Mouse (Mus musculus): Measurements from ENCODE around the gene Nova2. TPM values are rescaled to one million over a fixed set of nuclear protein-coding genes. Genes with fewer than 3 reads are reported as not detected.

The Nova2 gene
- total RNA-seq, 2 experiments from 2014 or later: not detected

- ATAC-seq (replicated peaks; ENCODE audit: low FRiP score, poor library complexity, severe bottlenecking): no peak
Observed at GRCm38 (mm10) chr7:19004631-19005079, 79.0 kb downstream of the Nova2 start.

DNA sequence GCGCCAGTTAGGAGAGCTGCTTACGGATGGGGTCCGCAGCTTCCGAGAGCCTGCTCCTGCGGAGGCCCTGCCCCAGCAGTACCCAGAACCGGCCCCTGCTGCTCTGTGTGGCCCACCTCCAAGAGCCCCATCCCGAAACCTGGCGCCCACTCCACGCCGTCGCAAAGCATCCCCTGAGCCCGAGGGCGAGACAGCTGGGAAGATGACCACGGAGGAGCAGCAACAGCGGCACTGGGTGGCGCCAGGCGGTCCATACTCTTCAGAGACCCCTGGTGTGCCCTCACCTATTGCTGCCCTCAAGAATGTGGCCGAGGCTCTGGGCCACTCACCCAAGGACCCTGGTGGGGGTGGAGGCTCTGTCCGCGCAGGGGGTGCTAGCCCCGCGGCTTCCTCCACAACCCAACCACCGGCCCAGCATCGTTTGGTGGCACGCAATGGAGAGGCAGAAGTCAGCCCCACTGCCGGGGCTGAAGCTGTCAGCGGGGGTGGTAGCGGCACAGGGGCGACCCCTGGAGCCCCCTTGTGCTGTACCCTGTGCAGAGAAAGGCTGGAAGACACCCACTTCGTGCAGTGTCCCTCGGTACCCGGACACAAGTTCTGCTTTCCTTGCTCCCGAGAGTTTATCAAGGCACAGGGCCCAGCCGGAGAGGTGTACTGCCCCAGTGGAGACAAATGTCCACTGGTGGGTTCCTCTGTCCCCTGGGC is 79.9 kb downstream of the Nova2 start:
- ATAC-seq (replicated peaks; ENCODE audit: low FRiP score, poor library complexity, severe bottlenecking): no peak

DNA sequence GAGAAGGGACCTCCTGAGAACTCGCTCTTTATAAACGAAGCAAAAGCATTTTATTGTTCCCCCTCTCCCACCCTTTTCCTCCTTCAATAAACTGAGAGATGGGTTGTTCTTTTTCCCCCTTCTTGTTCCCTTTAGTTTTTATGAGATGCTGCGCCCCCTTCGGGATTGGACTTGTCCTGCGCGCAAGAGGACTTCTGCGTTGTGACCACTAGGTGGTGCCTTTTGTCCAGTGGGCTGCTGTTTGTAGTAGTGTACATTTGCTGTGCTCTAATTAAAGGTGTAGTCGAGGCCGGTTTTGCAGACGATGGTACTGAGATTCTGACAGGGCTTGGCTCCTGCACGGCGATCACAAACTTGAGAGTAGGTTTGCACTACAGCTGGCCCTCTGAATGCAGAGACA is 80.8 kb downstream of the Nova2 start:
- ATAC-seq (replicated peaks; ENCODE audit: low FRiP score, poor library complexity, severe bottlenecking): peak; percentile 65

GRCm38 (mm10) chr7:19007026-19007977 is 81.6 kb downstream of the Nova2 start:
- no peak for ATAC-seq (replicated peaks; ENCODE audit: low FRiP score, poor library complexity, severe bottlenecking)

GRCm38 (mm10) chr7:19010581-19010980 is 84.9 kb downstream of the Nova2 start:
- no peak for ATAC-seq (replicated peaks; ENCODE audit: low FRiP score, poor library complexity, severe bottlenecking)

GRCm38 (mm10) chr7:19012025-19012621 is 86.4 kb downstream of the Nova2 start:
- ATAC-seq (replicated peaks; ENCODE audit: low FRiP score, poor library complexity, severe bottlenecking): no peak

DNA sequence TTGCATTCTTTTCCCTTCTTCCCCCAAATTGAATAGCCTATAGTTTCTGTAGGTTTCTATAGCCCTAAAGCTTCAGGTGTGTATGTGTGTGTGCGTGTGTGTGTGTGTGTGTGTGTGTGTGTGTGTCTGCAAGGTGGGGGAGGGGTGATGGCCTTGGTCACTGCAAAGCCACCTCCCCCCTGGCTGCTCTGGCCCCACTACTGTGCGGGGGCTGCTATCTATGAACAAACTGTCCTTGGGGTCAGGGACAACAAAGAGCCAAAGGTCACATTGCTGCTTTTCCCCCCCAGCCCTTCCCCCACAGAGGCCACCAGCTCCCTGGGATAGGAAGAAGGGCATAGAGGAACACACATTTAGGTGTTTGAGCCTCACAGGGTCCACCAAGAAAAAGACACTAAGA is 87.2 kb downstream of the Nova2 start:
- no peak for ATAC-seq (replicated peaks; ENCODE audit: low FRiP score, poor library complexity, severe bottlenecking)

DNA sequence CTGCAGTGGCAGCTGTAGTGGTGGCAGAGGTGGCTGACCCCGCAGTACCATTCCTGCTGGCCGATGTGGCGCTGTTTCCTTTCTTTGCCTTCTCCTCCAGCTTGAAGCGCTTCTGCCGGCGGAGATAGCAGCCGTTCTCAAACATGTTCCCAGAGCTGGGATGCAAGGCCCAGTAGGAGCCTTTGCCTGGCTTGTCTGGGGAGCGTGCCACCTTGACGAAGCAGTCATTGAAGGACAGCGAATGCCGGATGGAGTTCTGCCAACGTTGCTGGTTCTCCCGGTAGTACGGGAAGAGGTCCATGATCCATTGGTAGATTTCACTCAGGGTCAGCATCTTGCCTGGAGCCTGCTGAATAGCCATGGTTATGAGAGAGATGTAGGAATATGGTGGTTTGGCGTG is 88.8 kb downstream of the Nova2 start:
- ATAC-seq (replicated peaks; ENCODE audit: low FRiP score, poor library complexity, severe bottlenecking): no peak

Other genes starting within 250 kb of the Nova2 start
- not detected in 2 replicates for gene Psg20, start 239.7 kb upstream of the Nova2 start, total RNA-seq (2015; ENCODE audit: low replicate concordance)
- gene Psg20, start 239.7 kb upstream of the Nova2 start, total RNA-seq (2017; ENCODE audit: low replicate concordance): not detected in 2 replicates
- gene Psg22, start 207.8 kb upstream of the Nova2 start, total RNA-seq (2015; ENCODE audit: low replicate concordance): not detected in 2 replicates
- gene Psg22, start 207.8 kb upstream of the Nova2 start, total RNA-seq (2017; ENCODE audit: low replicate concordance): not detected in 2 replicates
- 0.84 TPM in 1 of 2 replicates, not detected in the other for gene Psg19, start 127.4 kb upstream of the Nova2 start, total RNA-seq (2015; ENCODE audit: low replicate concordance)
- gene Psg19, start 127.4 kb upstream of the Nova2 start, total RNA-seq (2017; ENCODE audit: low replicate concordance): not detected in 2 replicates
- gene Psg17, start 104.3 kb upstream of the Nova2 start, total RNA-seq (2015; ENCODE audit: low replicate concordance): not detected in 2 replicates
- not detected in 2 replicates for gene Psg17, start 104.3 kb upstream of the Nova2 start, total RNA-seq (2017; ENCODE audit: low replicate concordance)
- gene Mill2, start 85.9 kb upstream of the Nova2 start, total RNA-seq (2015; ENCODE audit: low replicate concordance): not detected in 2 replicates
- 0.42 TPM in 1 of 2 replicates, not detected in the other for gene Mill2, start 85.9 kb upstream of the Nova2 start, total RNA-seq (2017; ENCODE audit: low replicate concordance)
- gene Pglyrp1, start 54.6 kb upstream of the Nova2 start, total RNA-seq (2015; ENCODE audit: low replicate concordance): 330 and 397 TPM in 2 replicates
- gene Pglyrp1, start 54.6 kb upstream of the Nova2 start, total RNA-seq (2017; ENCODE audit: low replicate concordance): 26.8 and 56.7 TPM in 2 replicates
- gene Ccdc61, start 15.5 kb upstream of the Nova2 start, total RNA-seq (2015; ENCODE audit: low replicate concordance): 5.2 TPM in 1 of 2 replicates, not detected in the other
- gene Ccdc61, start 15.5 kb upstream of the Nova2 start, total RNA-seq (2017; ENCODE audit: low replicate concordance): 5.8 and 16.9 TPM in 2 replicates
- not detected in 2 replicates for gene Nanos2, start 61.5 kb downstream of the Nova2 start, total RNA-seq (2015; ENCODE audit: low replicate concordance)
- not detected in 2 replicates for gene Nanos2, start 61.5 kb downstream of the Nova2 start, total RNA-seq (2017; ENCODE audit: low replicate concordance)
- not detected in 2 replicates for gene Mypop, start 65.4 kb downstream of the Nova2 start, total RNA-seq (2015; ENCODE audit: low replicate concordance)
- gene Mypop, start 65.4 kb downstream of the Nova2 start, total RNA-seq (2017; ENCODE audit: low replicate concordance): 0.43 TPM in 1 of 2 replicates, not detected in the other
- gene Irf2bp1, start 78.2 kb downstream of the Nova2 start, total RNA-seq (2015; ENCODE audit: low replicate concordance): 5.6 and 7.3 TPM in 2 replicates
- 0.77 and 3.9 TPM in 2 replicates for gene Irf2bp1, start 78.2 kb downstream of the Nova2 start, total RNA-seq (2017; ENCODE audit: low replicate concordance)
- gene Foxa3, start 97.7 kb downstream of the Nova2 start, total RNA-seq (2015; ENCODE audit: low replicate concordance): not detected in 2 replicates
- gene Foxa3, start 97.7 kb downstream of the Nova2 start, total RNA-seq (2017; ENCODE audit: low replicate concordance): not detected in 2 replicates
- gene Sympk, start 98.5 kb downstream of the Nova2 start, total RNA-seq (2015; ENCODE audit: low replicate concordance): 15.2 and 35.9 TPM in 2 replicates
- 7.8 and 21.0 TPM in 2 replicates for gene Sympk, start 98.5 kb downstream of the Nova2 start, total RNA-seq (2017; ENCODE audit: low replicate concordance)
- not detected in 2 replicates for gene Rsph6a, start 128.8 kb downstream of the Nova2 start, total RNA-seq (2015; ENCODE audit: low replicate concordance)
- gene Rsph6a, start 128.8 kb downstream of the Nova2 start, total RNA-seq (2017; ENCODE audit: low replicate concordance): not detected in 2 replicates
- 1.9 and 3.1 TPM in 2 replicates for gene Dmwd, start 150.3 kb downstream of the Nova2 start, total RNA-seq (2015; ENCODE audit: low replicate concordance)
- gene Dmwd, start 150.3 kb downstream of the Nova2 start, total RNA-seq (2017; ENCODE audit: low replicate concordance): 1.0 and 2.6 TPM in 2 replicates
- gene Dmpk, start 158.0 kb downstream of the Nova2 start, total RNA-seq (2015; ENCODE audit: low replicate concordance): 3.8 TPM in 1 of 2 replicates, not detected in the other
- gene Dmpk, start 158.0 kb downstream of the Nova2 start, total RNA-seq (2017; ENCODE audit: low replicate concordance): 4.3 and 6.0 TPM in 2 replicates
- gene Six5, start 168.7 kb downstream of the Nova2 start, total RNA-seq (2015; ENCODE audit: low replicate concordance): 0.42 TPM in 1 of 2 replicates, not detected in the other
- gene Six5, start 168.7 kb downstream of the Nova2 start, total RNA-seq (2017; ENCODE audit: low replicate concordance): not detected in 2 replicates
- not detected in 2 replicates for gene Gm4969, start 192.5 kb downstream of the Nova2 start, total RNA-seq (2015; ENCODE audit: low replicate concordance)
- 0.28 TPM in 1 of 2 replicates, not detected in the other for gene Gm4969, start 192.5 kb downstream of the Nova2 start, total RNA-seq (2017; ENCODE audit: low replicate concordance)
- gene Fbxo46, start 194.0 kb downstream of the Nova2 start, total RNA-seq (2015; ENCODE audit: low replicate concordance): 0.21 and 0.77 TPM in 2 replicates
- gene Fbxo46, start 194.0 kb downstream of the Nova2 start, total RNA-seq (2017; ENCODE audit: low replicate concordance): 2.1 and 2.5 TPM in 2 replicates
- 1.3 and 6.7 TPM in 2 replicates for gene Qpctl, start 223.4 kb downstream of the Nova2 start, total RNA-seq (2015; ENCODE audit: low replicate concordance)
- gene Qpctl, start 223.4 kb downstream of the Nova2 start, total RNA-seq (2017; ENCODE audit: low replicate concordance): 0.70 and 1.3 TPM in 2 replicates
- gene Snrpd2, start 223.8 kb downstream of the Nova2 start, total RNA-seq (2015; ENCODE audit: low replicate concordance): 15.0 TPM in 2 replicates
- 20.2 and 22.0 TPM in 2 replicates for gene Snrpd2, start 223.8 kb downstream of the Nova2 start, total RNA-seq (2017; ENCODE audit: low replicate concordance)
- gene Gipr, start 240.2 kb downstream of the Nova2 start, total RNA-seq (2015; ENCODE audit: low replicate concordance): 0.42 TPM in 1 of 2 replicates, not detected in the other
- not detected in 2 replicates for gene Gipr, start 240.2 kb downstream of the Nova2 start, total RNA-seq (2017; ENCODE audit: low replicate concordance)

Measured in erythroblast, adult 5-6 weeks (primary cell).